Mouse (Mus musculus) spleen, embryonic (tissue): ENCODE data around the gene Pbld1.

Experiments used
- CTCF ChIA-PET: fragments of 350-600 bp; sonication (Branson Sonifier 250); formaldehyde crosslinking; loops from one replicate; lab custom pipeline; 2022; lab: Charles Lee

Pbld1 gene

GRCm38 (mm10) chr10:63059862-63060261, at the start of gene Pbld1:
TSS of gene Pbld1 (plus strand) at chr10:63060162.
- CTCF ChIA-PET, result interaction anchor here (0.8 kb wide), 1 partner anchor 34 kb away, joined by 3 read pairs; no protein-coding TSS in a partner anchor

GRCm38 (mm10) chr10:63010268-63010667, 49.7 kb upstream of the Pbld1 start:
- CTCF ChIA-PET, result no interaction called here

- CTCF ChIA-PET, result no interaction called here
Observed at GRCm38 (mm10) chr10:63011556-63011955, 48.4 kb upstream of the Pbld1 start.

- CTCF ChIA-PET, result interaction anchor here (0.6 kb wide), 1 partner anchor 427 kb away, joined by 3 read pairs; no protein-coding TSS in a partner anchor
Observed at GRCm38 (mm10) chr10:63013476-63013875, 46.5 kb upstream of the Pbld1 start.

- CTCF ChIA-PET, result no interaction called here
Observed at GRCm38 (mm10) chr10:63014168-63014567, 45.8 kb upstream of the Pbld1 start.

- CTCF ChIA-PET, result interaction anchor here (0.6 to 0.7 kb wide), 2 partner anchors 21 to 142 kb away, joined by 3 to 6 read pairs; no protein-coding TSS in a partner anchor
Observed at GRCm38 (mm10) chr10:63019304-63019703, 40.7 kb upstream of the Pbld1 start.

- CTCF ChIA-PET, result interaction anchor here (0.5 to 0.6 kb wide), 2 partner anchors 54 to 100 kb away, joined by 3 read pairs; no protein-coding TSS in a partner anchor
Observed at GRCm38 (mm10) chr10:63021702-63022101, 38.3 kb upstream of the Pbld1 start.

GRCm38 (mm10) chr10:63022541-63023120, 37.3 kb upstream of the Pbld1 start:
- CTCF ChIA-PET, result no interaction called here

GRCm38 (mm10) chr10:63023121-63023748, 36.7 kb upstream of the Pbld1 start:
- CTCF ChIA-PET, result no interaction called here

- CTCF ChIA-PET, result interaction anchor here (0.6 kb wide), 1 partner anchor 85 kb away, joined by 3 read pairs; no protein-coding TSS in a partner anchor
Observed at GRCm38 (mm10) chr10:63023749-63024579, 36.0 kb upstream of the Pbld1 start, which contains the start of the genes Hnrnph3 and Pbld2. TSS of gene Hnrnph3 (minus strand) at chr10:63024217. TSS of gene Pbld2 (plus strand) at chr10:63024315.

GRCm38 (mm10) chr10:63024580-63024910, 35.4 kb upstream of the Pbld1 start:
- CTCF ChIA-PET, result interaction anchor here (0.6 kb wide), 1 partner anchor 85 kb away, joined by 3 read pairs; no protein-coding TSS in a partner anchor

- CTCF ChIA-PET, result interaction anchor here (0.6 to 0.9 kb wide), 2 partner anchors 35 to 40 kb away, joined by 3 read pairs; partner anchors contain the start of gene Pbld1
Observed at GRCm38 (mm10) chr10:63025016-63025415, 34.9 kb upstream of the Pbld1 start.

- CTCF ChIA-PET, result interaction anchor here (0.6 to 0.9 kb wide), 2 partner anchors 34 to 40 kb away, joined by 3 read pairs; partner anchors contain the start of gene Pbld1
Observed at GRCm38 (mm10) chr10:63025491-63026011, 34.4 kb upstream of the Pbld1 start.

GRCm38 (mm10) chr10:63026156-63026794, 33.7 kb upstream of the Pbld1 start:
- CTCF ChIA-PET, result interaction anchor here (0.6 to 0.9 kb wide), 2 partner anchors 34 to 55 kb away, joined by 3 to 6 read pairs; partner anchors contain the start of gene Pbld1

GRCm38 (mm10) chr10:63026795-63027160, 33.2 kb upstream of the Pbld1 start:
- CTCF ChIA-PET, result interaction anchor here (0.6 kb wide), 2 partner anchors 55 to 218 kb away, joined by 4 to 6 read pairs; no protein-coding TSS in a partner anchor

GRCm38 (mm10) chr10:63027376-63028161, 32.4 kb upstream of the Pbld1 start:
- CTCF ChIA-PET, result interaction anchor here (0.6 kb wide), 2 partner anchors 78 to 217 kb away, joined by 3 to 4 read pairs; no protein-coding TSS in a partner anchor

- CTCF ChIA-PET, result no interaction called here
Observed at GRCm38 (mm10) chr10:63028396-63028795, 31.6 kb upstream of the Pbld1 start.

- CTCF ChIA-PET, result no interaction called here
Observed at GRCm38 (mm10) chr10:63032267-63032666, 27.7 kb upstream of the Pbld1 start.

- CTCF ChIA-PET, result no interaction called here
Observed at GRCm38 (mm10) chr10:63032956-63033355, 27.0 kb upstream of the Pbld1 start.
